Mouse (Mus musculus): ENCODE results near the gene Krt80. TPM values are rescaled to one million over a fixed set of nuclear protein-coding genes. Genes with fewer than 3 reads are reported as not detected.

Gene Krt80
- polyA plus RNA-seq (2012; fragmentation: generic; extraction: Trizol): 1 to 10 TPM in 1 of 2 experiments, under 1 TPM in 1; 0.46 to 5.3 TPM

DNA sequence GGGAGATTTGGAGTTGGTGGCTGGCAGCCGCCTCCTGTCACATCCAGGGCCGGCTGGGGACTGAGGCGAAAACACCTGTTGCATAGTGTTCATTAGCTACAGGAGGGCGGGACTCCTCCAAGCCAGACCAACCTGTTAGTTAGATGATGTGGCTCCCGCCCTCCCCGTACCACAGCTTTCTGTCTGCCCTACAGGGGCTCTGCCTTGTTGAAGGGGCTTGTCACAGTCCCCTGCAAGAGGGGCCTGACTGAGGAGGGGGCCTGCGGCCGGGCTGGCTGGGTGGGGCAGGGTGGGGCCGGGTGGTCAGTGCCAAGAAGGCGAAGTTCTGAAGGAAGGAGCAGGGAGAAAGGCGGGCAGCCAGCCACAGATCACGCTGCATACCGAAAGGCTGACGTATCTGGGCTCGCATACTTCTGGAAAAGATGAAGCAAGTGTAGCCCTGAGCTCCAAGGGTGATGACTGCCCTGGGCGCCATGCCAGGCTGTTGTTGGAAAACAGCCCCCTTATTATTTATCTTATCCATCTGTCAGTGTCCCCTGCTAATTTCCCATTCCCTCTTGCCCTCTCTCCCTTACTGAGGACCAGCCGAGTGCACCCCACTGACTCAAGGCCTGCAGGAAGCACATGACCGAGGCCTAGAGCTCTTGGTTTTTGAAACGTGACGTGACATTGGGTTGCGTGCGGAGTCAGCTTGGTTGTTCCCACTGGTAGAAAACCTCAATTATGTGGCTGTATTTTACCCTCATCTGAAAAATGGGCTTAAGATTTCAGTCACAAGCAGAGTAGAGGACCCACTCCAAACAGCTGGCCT lies at the start of gene Krt80:
TSS of gene Krt80 (minus strand) at position 62 of the 811 bp plus-strand sequence.

GRCm38 (mm10) chr15:101410775-101411174 lies 40.8 kb upstream of the Krt80 start, which contains the start of gene Krt7:
Krt7 (plus strand) TSS chr15:101411043.

Other genes with a start within 250 kb of the Krt80 start
- under 1 TPM; 0.08 to 0.24 TPM for gene Acvrl1, start 241.6 kb downstream of the Krt80 start, polyA plus RNA-seq (2012; fragmentation: generic; extraction: Trizol)
- gene Acvr1b, start 196.1 kb downstream of the Krt80 start, polyA plus RNA-seq (2012; fragmentation: generic; extraction: Trizol): 1 to 10 TPM in 1 of 2 experiments, under 1 TPM in 1; 0.78 to 9.3 TPM
- 10 to 100 TPM in 1 of 2 experiments, 1 to 10 TPM in 1; 4.5 to 10.6 TPM for gene Grasp, start 146.0 kb downstream of the Krt80 start, polyA plus RNA-seq (2012; fragmentation: generic; extraction: Trizol)
- 10 to 100 TPM in 1 of 2 experiments, 1 to 10 TPM in 1; 1.4 to 12.1 TPM for gene Nr4a1, start 115.9 kb downstream of the Krt80 start, polyA plus RNA-seq (2012; fragmentation: generic; extraction: Trizol)
- 10 to 100 TPM; 73.1 to 87.9 TPM for gene Atg101, start 85.9 kb downstream of the Krt80 start, polyA plus RNA-seq (2012; fragmentation: generic; extraction: Trizol)
- gene 6030408B16Rik, start 77.0 kb downstream of the Krt80 start, polyA plus RNA-seq (2012; fragmentation: generic; extraction: Trizol): under 1 TPM; 0.06 to 0.40 TPM
- under 1 TPM; 0.47 to 0.51 TPM for gene Krt7, start 40.9 kb upstream of the Krt80 start, polyA plus RNA-seq (2012; fragmentation: generic; extraction: Trizol)
- under 1 TPM; 0.08 to 0.27 TPM for gene Krt87, start 68.6 kb upstream of the Krt80 start, polyA plus RNA-seq (2012; fragmentation: generic; extraction: Trizol)
- under 1 TPM in 1 of 2 experiments, not detected in 1; 0.15 TPM for gene Krt88, start 77.6 kb upstream of the Krt80 start, polyA plus RNA-seq (2012; fragmentation: generic; extraction: Trizol)
- gene Krt81, start 93.6 kb upstream of the Krt80 start, polyA plus RNA-seq (2012; fragmentation: generic; extraction: Trizol): under 1 TPM in 1 of 2 experiments, not detected in 1; 0.14 TPM
- under 1 TPM in 1 of 2 experiments, not detected in 1; 0.06 TPM for gene Krt86, start 103.3 kb upstream of the Krt80 start, polyA plus RNA-seq (2012; fragmentation: generic; extraction: Trizol)
- under 1 TPM in 1 of 2 experiments, not detected in 1; 0.06 TPM for gene Krt83, start 121.3 kb upstream of the Krt80 start, polyA plus RNA-seq (2012; fragmentation: generic; extraction: Trizol)
- not detected for gene Gm49425, start 147.1 kb upstream of the Krt80 start, polyA plus RNA-seq (2012; fragmentation: generic; extraction: Trizol)
- under 1 TPM in 1 of 2 experiments, not detected in 1; 0.04 TPM for gene Krt84, start 162.7 kb upstream of the Krt80 start, polyA plus RNA-seq (2012; fragmentation: generic; extraction: Trizol)
- not detected for gene Krt82, start 180.5 kb upstream of the Krt80 start, polyA plus RNA-seq (2012; fragmentation: generic; extraction: Trizol)
- gene Krt90, start 192.8 kb upstream of the Krt80 start, polyA plus RNA-seq (2012; fragmentation: generic; extraction: Trizol): not detected
- not detected for gene Krt75, start 203.7 kb upstream of the Krt80 start, polyA plus RNA-seq (2012; fragmentation: generic; extraction: Trizol)